Mouse (Mus musculus) adrenal gland, postnatal 25 days (tissue): Measurements from ENCODE around the gene Wfdc18. TPM values are rescaled to one million over a fixed set of nuclear protein-coding genes. Genes with fewer than 3 reads are reported as not detected.

ENCODE experiments used
- DNase-seq: peaks from one replicate; pipeline ENCODE4 v3.0.0; 2021; ENCODE audit warnings: mixed read lengths
- long read RNA-seq: library from polyadenylated mRNA; stranded (forward); transcript quantifications from one replicate; pipeline ENCODE4 v2.0.0, GENCODE M21; 2021
- total RNA-seq: library from RNA; stranded (reverse); gene quantifications from 2 replicates; pipeline ENCODE4 v1.2.3, GENCODE M21; 2021

Wfdc18 gene
- not detected in 2 replicates for total RNA-seq
- long read RNA-seq: 0 reads

- DNase-seq: no peak
Observed at GRCm38 (mm10) chr11:83708715-83709114, at the start of gene Wfdc18. TSS of gene Wfdc18 (plus strand) at chr11:83709015.

- no peak for DNase-seq
Observed at GRCm38 (mm10) chr11:83662204-83662603, 46.6 kb upstream of the Wfdc18 start, which contains the start of gene Ccl4. TSS of gene Ccl4 (plus strand) at chr11:83662584.

GRCm38 (mm10) chr11:83663532-83663931 is 45.3 kb upstream of the Wfdc18 start:
- no peak for DNase-seq

- DNase-seq: no peak
Observed at GRCm38 (mm10) chr11:83671743-83672142, 37.1 kb upstream of the Wfdc18 start.

DNA sequence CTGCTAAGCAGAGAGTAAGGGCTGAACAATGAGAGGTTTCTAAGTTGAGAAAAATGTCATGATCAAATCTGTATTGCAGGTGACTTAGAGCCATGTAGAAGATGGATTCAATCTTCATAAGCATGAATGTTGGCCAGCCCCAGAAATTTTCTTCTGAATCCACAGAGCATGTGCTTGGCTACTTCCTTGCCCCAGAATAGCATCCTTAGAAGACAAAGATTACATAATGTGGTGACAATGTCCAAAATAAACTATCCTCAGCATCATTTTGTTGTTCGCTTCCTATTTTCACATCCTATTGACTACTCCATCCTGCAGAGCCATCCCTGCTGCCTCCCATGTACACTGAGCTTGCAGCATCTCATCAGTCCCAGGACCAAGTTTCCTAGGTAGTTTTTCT is 33.1 kb upstream of the Wfdc18 start:
- DNase-seq: no peak

DNA sequence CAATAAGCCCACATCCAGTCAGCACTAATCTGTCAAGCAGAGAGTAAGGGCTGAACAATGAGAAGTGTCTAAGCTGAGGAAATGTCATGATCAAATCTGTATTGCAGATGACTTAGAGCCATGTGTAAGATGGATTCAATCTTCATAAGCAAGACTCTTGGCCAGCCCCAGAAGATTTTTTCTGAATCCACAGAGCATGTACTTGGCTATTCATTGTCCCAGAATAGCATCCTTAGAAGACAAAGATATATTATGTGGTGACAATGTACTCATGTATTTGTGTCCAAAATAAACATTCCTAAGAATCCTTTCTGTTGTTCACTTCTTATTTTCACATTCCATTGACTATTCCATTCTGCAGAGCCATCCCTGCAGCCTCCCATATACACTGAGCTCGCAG is 18.9 kb upstream of the Wfdc18 start:
- DNase-seq: no peak

GRCm38 (mm10) chr11:83692008-83692407 is 16.8 kb upstream of the Wfdc18 start:
- DNase-seq: no peak

GRCm38 (mm10) chr11:83703705-83704104 is 5.1 kb upstream of the Wfdc18 start, which contains the start of gene Wfdc17:
TSS of gene Wfdc17 (plus strand) at chr11:83703991.
- no peak for DNase-seq

DNA sequence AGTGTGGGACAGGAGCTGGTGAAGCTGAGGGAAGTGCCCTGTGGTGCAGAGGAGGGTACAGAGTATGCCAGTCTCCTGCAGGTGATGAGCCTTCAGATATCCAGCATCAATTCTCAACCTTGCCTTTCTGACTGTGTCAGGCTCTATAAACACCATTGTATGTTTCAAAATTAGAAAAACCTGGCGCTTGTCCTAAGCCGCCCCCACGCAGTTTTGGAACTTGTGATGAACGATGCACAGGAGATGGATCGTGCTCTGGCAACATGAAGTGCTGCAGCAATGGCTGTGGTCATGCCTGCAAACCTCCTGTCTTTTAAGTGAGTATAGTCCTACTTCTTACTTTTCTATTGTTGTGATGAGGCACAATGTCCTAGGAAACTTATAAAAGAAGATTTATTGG is 868 bp downstream of the Wfdc18 start:
- no peak for DNase-seq

DNA sequence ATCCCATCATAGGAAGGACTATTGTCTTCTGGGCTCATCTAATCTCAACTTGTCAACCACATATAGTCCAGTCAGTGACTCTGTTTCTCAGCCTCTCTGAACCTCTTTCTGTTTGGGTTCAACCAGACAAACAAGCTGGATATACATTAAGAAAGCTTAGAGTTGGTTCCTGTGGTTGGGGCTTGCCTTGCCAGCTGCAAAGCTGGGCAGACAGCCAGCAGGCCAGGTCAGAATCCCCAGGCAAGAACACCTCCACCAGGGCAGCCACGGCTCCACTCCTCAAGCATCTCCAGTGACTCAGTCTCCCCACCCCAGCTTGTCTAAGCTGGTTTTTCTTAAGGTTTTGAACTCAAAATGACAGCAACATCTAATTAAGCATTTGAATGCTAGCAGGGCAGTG is 3.9 kb downstream of the Wfdc18 start:
- no peak for DNase-seq

DNA sequence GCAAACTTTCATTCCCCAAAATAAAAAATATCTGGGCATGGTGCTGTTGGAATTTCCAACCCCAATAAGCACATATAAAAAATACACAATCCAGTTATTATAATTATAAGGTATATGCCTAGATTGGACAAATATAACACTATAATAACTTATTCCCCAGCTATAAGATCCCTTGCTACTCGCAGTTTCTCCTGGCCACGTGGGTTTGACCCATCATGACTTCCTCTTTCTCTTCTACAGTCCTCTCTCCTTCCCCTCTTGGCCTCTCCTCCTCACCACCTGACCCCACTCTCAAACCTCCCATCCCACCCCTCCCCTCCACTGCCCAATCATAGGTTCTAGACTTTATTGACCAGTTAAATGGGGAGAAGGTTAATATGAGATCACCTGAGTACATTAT is 5.1 kb downstream of the Wfdc18 start:
- DNase-seq: no peak

DNA sequence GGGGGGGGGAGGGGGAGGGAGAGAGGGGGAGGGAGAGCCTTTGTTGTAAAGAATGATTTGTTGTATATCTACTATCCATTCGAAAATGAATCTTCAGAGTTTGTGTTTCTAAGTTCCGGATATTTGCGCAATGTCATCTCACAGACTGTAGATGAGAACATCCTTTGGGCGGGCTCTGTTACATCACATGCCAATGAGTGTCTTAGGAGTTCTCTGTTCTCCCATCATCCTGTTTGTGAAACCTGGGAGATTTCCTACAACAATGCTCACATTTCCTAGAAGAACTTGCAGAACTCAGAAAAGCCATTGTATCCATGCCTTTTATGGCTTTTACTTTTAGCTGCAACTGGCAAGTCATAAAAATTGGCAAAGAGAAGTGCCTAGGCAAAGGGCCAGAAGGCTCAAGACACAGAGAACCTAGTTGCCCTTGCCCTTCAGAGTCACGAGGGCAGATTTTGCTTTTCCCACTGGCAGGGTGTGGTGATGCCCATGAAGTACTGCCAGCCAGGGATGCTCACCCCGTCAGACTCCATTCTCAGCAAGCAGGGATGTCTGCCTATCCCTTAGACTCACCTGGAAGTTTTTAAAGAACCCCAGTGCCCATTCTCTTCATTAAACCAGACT is 8.3 kb downstream of the Wfdc18 start:
- DNase-seq: peak; percentile 9

DNA sequence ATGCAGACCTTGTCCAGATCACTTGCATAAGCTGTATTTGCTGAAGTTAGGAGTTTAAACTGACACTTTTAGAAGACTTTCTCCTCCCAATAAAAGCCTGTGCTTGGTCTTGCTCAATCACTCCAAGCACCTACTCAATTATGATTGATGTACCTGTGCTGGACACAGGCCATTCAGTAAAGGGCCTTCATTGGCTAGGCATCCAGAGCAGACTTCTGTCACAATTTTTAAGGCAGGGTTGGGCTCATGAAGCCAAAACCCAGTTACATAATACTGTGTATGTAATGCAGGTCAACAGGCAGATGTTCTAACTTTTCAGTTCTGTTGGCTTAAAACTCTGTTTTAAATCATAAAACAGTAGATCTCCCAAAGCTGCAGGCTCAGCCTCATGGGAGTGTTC is 12.0 kb downstream of the Wfdc18 start:
- DNase-seq: no peak

DNA sequence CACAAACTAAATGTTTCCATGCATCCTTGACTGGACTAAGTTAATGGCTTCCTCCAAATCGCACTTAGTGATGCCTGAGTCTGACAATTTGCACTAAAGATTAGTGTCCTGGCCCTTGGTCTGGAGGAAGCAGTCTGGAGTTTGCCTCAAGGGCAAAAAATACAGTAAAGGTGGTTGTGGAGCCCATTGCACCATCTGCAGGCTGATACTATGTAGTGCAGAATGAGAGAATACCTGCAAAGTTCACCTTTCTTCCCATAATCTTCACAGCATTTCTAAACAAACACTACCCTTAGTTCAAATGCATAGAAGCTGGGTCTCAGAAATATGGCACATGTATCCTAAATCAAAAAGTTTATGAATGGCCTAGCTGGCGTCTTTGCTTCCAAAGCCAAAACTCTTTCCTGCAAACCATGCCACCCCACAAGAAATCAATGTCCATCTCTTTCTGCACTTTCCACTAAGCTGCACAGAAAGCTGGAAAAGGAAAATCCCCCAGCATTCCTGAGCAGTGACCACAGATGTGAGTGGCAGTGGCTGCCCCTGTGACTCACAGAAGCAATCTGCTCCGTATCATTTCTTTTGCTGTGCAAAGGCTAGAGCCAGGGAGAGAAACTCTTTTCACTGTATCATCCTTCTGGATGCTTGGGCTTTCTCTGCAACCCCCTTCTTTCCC is 20.1 kb downstream of the Wfdc18 start:
- no peak for DNase-seq

- no peak for DNase-seq
Observed at GRCm38 (mm10) chr11:83731116-83731515, 22.3 kb downstream of the Wfdc18 start.

DNA sequence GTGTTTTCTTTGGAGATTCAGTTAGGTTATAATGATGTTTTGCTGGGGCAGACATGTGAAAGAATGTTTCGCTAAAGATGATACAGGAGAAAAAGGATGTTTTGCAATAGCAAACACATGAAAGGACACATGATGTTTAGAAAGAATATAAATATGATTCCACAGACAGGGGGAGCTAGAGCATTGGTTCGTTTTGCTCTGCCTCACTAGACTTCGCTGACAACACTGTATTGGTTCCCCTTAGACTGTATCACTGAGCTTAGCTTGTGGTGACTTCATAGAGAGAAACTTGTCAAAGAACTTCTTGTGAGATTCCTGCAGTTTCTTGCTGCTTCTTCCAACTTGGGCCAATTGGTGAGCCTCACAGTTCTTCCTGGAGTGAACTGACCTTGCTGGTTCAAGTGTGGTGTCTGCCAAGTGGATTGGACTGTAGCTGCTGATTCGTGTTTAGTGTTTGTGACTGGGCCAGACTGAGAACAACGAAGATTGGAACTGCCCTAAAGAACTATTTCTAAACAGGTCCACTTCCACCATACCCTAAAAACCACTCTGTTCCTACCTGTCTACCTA is 24.3 kb downstream of the Wfdc18 start:
- no peak for DNase-seq

DNA sequence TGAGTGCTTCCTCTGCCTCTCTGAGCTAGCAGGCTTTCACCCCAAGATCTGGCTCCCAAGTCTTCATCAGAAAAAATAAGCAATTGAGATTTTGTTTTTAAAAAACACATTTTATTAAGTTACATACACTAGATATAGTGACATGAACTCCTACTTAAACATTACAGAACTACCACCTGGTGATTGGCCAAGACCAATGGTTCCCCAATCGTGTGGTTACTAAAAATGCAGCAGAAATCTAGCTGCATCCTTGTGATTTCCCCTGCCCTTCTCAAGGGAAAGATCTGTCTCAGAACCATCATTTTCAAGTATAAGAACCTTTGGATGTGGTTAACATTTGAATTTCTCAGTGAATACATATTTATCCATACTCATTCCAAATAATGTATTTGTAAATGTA is 25.4 kb downstream of the Wfdc18 start:
- DNase-seq: no peak

DNA sequence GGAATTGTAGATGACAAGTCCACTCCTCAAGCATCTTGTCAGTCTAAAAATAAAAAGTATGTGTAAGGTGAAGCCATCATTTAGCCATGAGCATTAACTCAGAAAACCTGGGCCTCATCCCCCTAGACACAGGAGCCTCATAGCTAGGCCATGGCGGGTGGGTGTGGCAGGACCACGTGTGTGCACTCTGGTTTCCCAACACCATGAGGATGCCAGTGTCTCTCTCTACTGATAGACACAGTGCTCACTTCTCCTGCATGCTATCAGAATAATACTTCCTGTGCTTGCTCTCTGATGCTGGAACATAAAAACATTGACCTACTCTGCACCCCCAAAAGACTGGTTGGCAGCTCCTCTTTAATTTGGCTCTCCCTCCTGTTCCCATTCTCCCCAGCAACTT is 27.1 kb downstream of the Wfdc18 start:
- DNase-seq: no peak

- DNase-seq: no peak
Observed at GRCm38 (mm10) chr11:83737109-83737558, 28.3 kb downstream of the Wfdc18 start.

DNA sequence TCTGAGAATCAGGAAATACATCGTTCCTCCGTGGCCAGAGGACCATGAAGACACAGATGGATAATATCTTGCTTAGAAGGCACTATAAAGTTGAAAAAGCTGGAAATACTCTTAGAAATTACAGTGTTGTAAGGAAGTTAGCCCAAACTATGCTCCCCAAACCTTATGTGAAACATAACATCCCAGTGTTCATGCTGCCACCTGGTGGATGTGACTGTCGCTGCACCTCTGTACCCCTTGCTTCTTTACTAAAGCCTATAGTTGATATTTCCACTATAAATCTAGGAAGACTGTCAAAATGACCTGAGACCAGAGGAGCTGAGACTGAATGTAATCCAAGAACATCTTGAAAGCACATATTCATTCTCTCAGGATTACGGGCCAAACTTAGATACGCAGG is 30.4 kb downstream of the Wfdc18 start:
- peak; percentile 71 for DNase-seq

GRCm38 (mm10) chr11:83740443-83740991 is 31.7 kb downstream of the Wfdc18 start:
- no peak for DNase-seq

DNA sequence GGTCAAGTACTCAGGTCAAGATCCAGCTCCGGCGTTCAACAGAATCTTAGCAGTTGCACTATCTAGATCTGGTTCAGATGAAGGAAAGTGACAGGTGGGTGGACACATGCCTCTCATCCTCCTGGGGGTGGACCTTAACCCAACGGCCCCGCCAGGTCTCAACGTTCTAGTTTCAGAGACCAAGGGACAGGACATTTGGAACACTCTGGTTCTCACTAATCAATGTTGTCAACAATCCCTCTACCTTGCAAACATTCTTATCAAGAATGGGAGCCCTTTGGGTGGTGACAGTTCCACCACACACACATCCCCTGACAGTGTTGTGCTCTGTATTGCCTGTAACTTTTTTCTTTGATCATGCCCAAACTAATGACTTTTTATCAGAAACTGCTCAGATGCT is 33.0 kb downstream of the Wfdc18 start:
- DNase-seq: no peak

GRCm38 (mm10) chr11:83742731-83743355 is 34.0 kb downstream of the Wfdc18 start:
- DNase-seq: no peak
